Mouse (Mus musculus) kidney, embryonic 15.5 days (tissue): Measurements from ENCODE around the gene Gm7714. TPM values are rescaled to one million over a fixed set of nuclear protein-coding genes. Genes with fewer than 3 reads are reported as not detected.
"Not testable (repeated sequence)": the region's sequence is repeated elsewhere in the genome, so short reads cannot be mapped to it uniquely, and the experiment has no call there.

ENCODE experiments used
- ATAC-seq: fragments of 200-750 bp; cut with Nextera tagmentation; replicated peaks from 2 replicates; pipeline ENCODE4 v1.8.0; 2017; ENCODE audit warnings: moderate TSS enrichment; ENCODE audit not compliant: low FRiP score
- H3K27ac ChIP-seq: fragments of 300-500 bp; sonication (generic); 2 replicates; pipeline ENCODE4 v1.5.1; 2015; ENCODE audit warnings: mild to moderate bottlenecking, inconsistent platforms
- H3K27me3 ChIP-seq: fragments of 300-500 bp; sonication (generic); 2 replicates; pipeline ENCODE4 v1.6.1; 2015; ENCODE audit warnings: inconsistent platforms
- H3K36me3 ChIP-seq: fragments of 300-500 bp; sonication (generic); 2 replicates; pipeline ENCODE4 v1.6.1; 2015; ENCODE audit warnings: inconsistent platforms
- H3K4me1 ChIP-seq: fragments of 300-500 bp; sonication (generic); 2 replicates; pipeline ENCODE4 v1.6.1; 2015; ENCODE audit warnings: inconsistent platforms
- H3K4me2 ChIP-seq: fragments of 300-500 bp; sonication (generic); 2 replicates; pipeline ENCODE4 v1.6.1; 2015; ENCODE audit warnings: moderate library complexity, mild to moderate bottlenecking, inconsistent platforms
- H3K4me3 ChIP-seq: fragments of 300-500 bp; sonication (generic); replicated peaks from 2 replicates; pipeline ENCODE4 v1.5.1; 2015; ENCODE audit warnings: mild to moderate bottlenecking, inconsistent platforms
- H3K9ac ChIP-seq: fragments of 300-500 bp; sonication (generic); 2 replicates; pipeline ENCODE4 v1.6.1; 2015; ENCODE audit warnings: mild to moderate bottlenecking, inconsistent platforms
- H3K9me3 ChIP-seq: fragments of 300-500 bp; sonication (generic); replicated peaks from 2 replicates; pipeline ENCODE4 v1.6.1; 2016; ENCODE audit warnings: inconsistent platforms
- WGBS: fragments of 180-500 bp; shearing (Covaris S2); methylation state at CpG from one replicate; pipeline ENCODE4 v1.1.7; 2015; ENCODE audit warnings: mixed read lengths; 5-methylcytosine and 5-hydroxymethylcytosine counted together
- polyA plus RNA-seq: library from polyadenylated mRNA; unstranded; fragments of >200 nt; fragmentation: Nextera tagmentation; extraction: Ambion mirVana; gene quantifications from 2 replicates; pipeline ENCODE4 v1.2.1, GENCODE M21; 2015

Gene Gm7714
- not detected in 2 replicates for polyA plus RNA-seq

- WGBS = 84% methylated on average over 1 of the region's 1 CpGs
- no peaks in the 10 kb centered on the region for H3K36me3 ChIP-seq
These were observed at the start of gene Gm7714 for GRCm38 (mm10) chr5:88268619-88269018. TSS of gene Gm7714 (plus strand) at chr5:88268919.

GRCm38 (mm10) chr5:88256475-88256874 lies 12.2 kb upstream of the Gm7714 start:
- no peaks in the 10 kb centered on the region for H3K9me3 ChIP-seq
- H3K4me2 ChIP-seq = no peak overlapping the region
- WGBS = 86% methylated on average over 1 of the region's 1 CpGs
- no peak for ATAC-seq
- H3K4me3 ChIP-seq = no peak overlapping the region
- no peaks in the 10 kb centered on the region for H3K4me1 ChIP-seq
- H3K27me3 ChIP-seq = no peaks in the 10 kb centered on the region
- H3K9ac ChIP-seq = no peak overlapping the region
- H3K36me3 ChIP-seq = no peaks in the 10 kb centered on the region
- no peak overlapping the region for H3K27ac ChIP-seq

More at GRCm38 (mm10) chr5:88268619-88269018, at the start of gene Gm7714:
- no peaks in the 10 kb centered on the region for H3K27me3 ChIP-seq
- no peak within 1 kb of the TSS for H3K27ac ChIP-seq
- H3K4me1 ChIP-seq = no peaks in the 10 kb centered on the region
- no peak within 1 kb of the TSS for H3K9ac ChIP-seq
- H3K4me2 ChIP-seq = no peak within 1 kb of the TSS
- no peak within 1 kb of the TSS for H3K4me3 ChIP-seq
- ATAC-seq = no peak
- no peaks in the 10 kb centered on the region for H3K9me3 ChIP-seq

- ATAC-seq, H3K36me3 ChIP-seq: not testable (repeated sequence)
- WGBS = 80% methylated on average over 3 of the region's 3 CpGs
These were observed 42.6 kb downstream of the Gm7714 start for GRCm38 (mm10) chr5:88311307-88311706.

GRCm38 (mm10) chr5:88317012-88317411 lies 48.3 kb downstream of the Gm7714 start, which contains the start of gene Prol1:
TSS of gene Prol1 (plus strand) at chr5:88317312.
- WGBS = 98% methylated on average over 1 of the region's 1 CpGs
- H3K9ac ChIP-seq = no peak within 1 kb of the TSS

More at GRCm38 (mm10) chr5:88311307-88311706, 42.6 kb downstream of the Gm7714 start:
- H3K9ac ChIP-seq, H3K4me1 ChIP-seq, H3K27ac ChIP-seq, H3K4me2 ChIP-seq, H3K4me3 ChIP-seq, H3K27me3 ChIP-seq, H3K9me3 ChIP-seq: not testable (repeated sequence)

More at GRCm38 (mm10) chr5:88317012-88317411, 48.3 kb downstream of the Gm7714 start, which contains the start of gene Prol1:
- Histone ChIP-seq H3K27ac (no peak within 1 kb of the TSS), H3K9me3 (no peaks in the 10 kb centered on the region), H3K36me3 (no peaks in the 10 kb centered on the region), H3K27me3 (no peaks in the 10 kb centered on the region), H3K4me1 (no peaks in the 10 kb centered on the region), H3K4me2 (no peak within 1 kb of the TSS), H3K4me3 (no peak within 1 kb of the TSS)
- no peak for ATAC-seq

Other genes starting within 250 kb of the Gm7714 start
- gene Smr2, start 182.4 kb upstream of the Gm7714 start, polyA plus RNA-seq = not detected in 2 replicates
- gene Gm11116, start 157.4 kb upstream of the Gm7714 start, polyA plus RNA-seq = not detected in 2 replicates
- not detected in 2 replicates for gene Gm11115, start 114.8 kb upstream of the Gm7714 start, polyA plus RNA-seq
- not detected in 2 replicates for gene Prol1, start 48.4 kb downstream of the Gm7714 start, polyA plus RNA-seq
- gene Amtn, start 107.2 kb downstream of the Gm7714 start, polyA plus RNA-seq = not detected in 2 replicates
- 0.08 and 1.2 TPM in 2 replicates for gene Ambn, start 187.1 kb downstream of the Gm7714 start, polyA plus RNA-seq
- gene Enam, start 219.1 kb downstream of the Gm7714 start, polyA plus RNA-seq = not detected in 2 replicates